Mouse (Mus musculus): ENCODE measurements around the gene Zfp36. TPM values are rescaled to one million over a fixed set of nuclear protein-coding genes. Genes with fewer than 3 reads are reported as not detected.

Zfp36 gene
- polyA plus RNA-seq, 1 experiment from 2014 or later = 6.1 TPM

GRCm38 (mm10) chr7:28370051-28370450, 10.0 kb downstream of the Zfp36 start:
- no peak for ATAC-seq (ENCODE audit: insufficient number of reproducible peaks, low FRiP score, low TSS enrichment, low read depth)
- Histone ChIP-seq H3K4me3 (ENCODE audit: low read depth, low read length) (peak overlapping the region; percentile 81; the same call in 1 of the 2 replicates), H3K36me3 (ENCODE audit: control insufficient read depth, insufficient read depth, low read length) (peaks cover 16% of the 10 kb centered on the region), H3K4me1 (ENCODE audit: control insufficient read depth, insufficient read depth, low read length) (peaks cover 11% of the 10 kb centered on the region), H3K9ac (ENCODE audit: low read length) (no peak overlapping the region), H3K4me2 (ENCODE audit: low read depth, severe bottlenecking) (peak overlapping the region; percentile 95), H3K27me3 (ENCODE audit: control insufficient read depth, insufficient read depth, low read length) (no peaks in the 10 kb centered on the region), H3K27ac (replicated peaks; ENCODE audit: low read depth, low read length) (no peak overlapping the region), H3K9me3 (ENCODE audit: control insufficient read depth, low read length) (no peaks in the 10 kb centered on the region)
- no peak for DNase-seq (ENCODE audit: low spot score)
- WGBS = 94% methylated on average over 14 of the region's 14 CpGs

GRCm38 (mm10) chr7:28368276-28368920, 11.7 kb downstream of the Zfp36 start:
- Histone ChIP-seq H3K9ac (ENCODE audit: low read length) (no peak overlapping the region), H3K4me2 (ENCODE audit: low read depth, severe bottlenecking) (no peak overlapping the region), H3K27me3 (ENCODE audit: control insufficient read depth, insufficient read depth, low read length) (no peaks in the 10 kb centered on the region), H3K27ac (replicated peaks; ENCODE audit: low read depth, low read length) (no peak overlapping the region), H3K4me3 (ENCODE audit: low read depth, low read length) (no peak overlapping the region), H3K36me3 (ENCODE audit: control insufficient read depth, insufficient read depth, low read length) (peaks cover 26% of the 10 kb centered on the region), H3K9me3 (ENCODE audit: control insufficient read depth, low read length) (no peaks in the 10 kb centered on the region), H3K4me1 (ENCODE audit: control insufficient read depth, insufficient read depth, low read length) (peaks cover 11% of the 10 kb centered on the region)
- ATAC-seq (ENCODE audit: insufficient number of reproducible peaks, low FRiP score, low TSS enrichment, low read depth) (no peak), DNase-seq (ENCODE audit: low spot score) (no peak)
- WGBS = 92% methylated on average over 16 of the region's 16 CpGs

- no peaks in the 10 kb centered on the region for H3K27me3 ChIP-seq (ENCODE audit: control insufficient read depth, insufficient read depth, low read length)
- H3K9ac ChIP-seq (ENCODE audit: low read length) = no peak overlapping the region
- H3K9me3 ChIP-seq (ENCODE audit: control insufficient read depth, low read length) = no peaks in the 10 kb centered on the region
- WGBS = 92% methylated on average over 16 of the region's 16 CpGs
- H3K36me3 ChIP-seq (ENCODE audit: control insufficient read depth, insufficient read depth, low read length) = peaks cover 31% of the 10 kb centered on the region
- H3K27ac ChIP-seq (replicated peaks; ENCODE audit: low read depth, low read length) = no peak overlapping the region
- H3K4me2 ChIP-seq (ENCODE audit: low read depth, severe bottlenecking) = no peak overlapping the region
- H3K4me3 ChIP-seq (ENCODE audit: low read depth, low read length) = no peak overlapping the region
- H3K4me1 ChIP-seq (ENCODE audit: control insufficient read depth, insufficient read depth, low read length) = peaks cover 11% of the 10 kb centered on the region
- DNase-seq (ENCODE audit: low spot score) (no peak), ATAC-seq (ENCODE audit: insufficient number of reproducible peaks, low FRiP score, low TSS enrichment, low read depth) (no peak)
These were observed 12.3 kb downstream of the Zfp36 start for GRCm38 (mm10) chr7:28367663-28368275.

- WGBS = 91% methylated on average over 16 of the region's 16 CpGs
- Histone ChIP-seq H3K9me3 (ENCODE audit: control insufficient read depth, low read length) (no peaks in the 10 kb centered on the region), H3K4me3 (ENCODE audit: low read depth, low read length) (no peak overlapping the region), H3K9ac (ENCODE audit: low read length) (no peak overlapping the region), H3K27ac (replicated peaks; ENCODE audit: low read depth, low read length) (no peak overlapping the region), H3K27me3 (ENCODE audit: control insufficient read depth, insufficient read depth, low read length) (no peaks in the 10 kb centered on the region), H3K4me1 (ENCODE audit: control insufficient read depth, insufficient read depth, low read length) (peaks cover 3% of the 10 kb centered on the region), H3K36me3 (ENCODE audit: control insufficient read depth, insufficient read depth, low read length) (peaks cover 55% of the 10 kb centered on the region), H3K4me2 (ENCODE audit: low read depth, severe bottlenecking) (no peak overlapping the region)
- no peak for DNase-seq (ENCODE audit: low spot score)
- ATAC-seq (ENCODE audit: insufficient number of reproducible peaks, low FRiP score, low TSS enrichment, low read depth) = no peak
These were observed 17.5 kb downstream of the Zfp36 start for GRCm38 (mm10) chr7:28362441-28363060.

GRCm38 (mm10) chr7:28361647-28362341, 18.3 kb downstream of the Zfp36 start:
- peaks cover 9% of the 10 kb centered on the region for H3K4me1 ChIP-seq (ENCODE audit: control insufficient read depth, insufficient read depth, low read length)
- DNase-seq (ENCODE audit: low spot score) (no peak), ATAC-seq (ENCODE audit: insufficient number of reproducible peaks, low FRiP score, low TSS enrichment, low read depth) (no peak)
- peaks cover 50% of the 10 kb centered on the region for H3K36me3 ChIP-seq (ENCODE audit: control insufficient read depth, insufficient read depth, low read length)
- no peak overlapping the region for H3K4me2 ChIP-seq (ENCODE audit: low read depth, severe bottlenecking)
- no peak overlapping the region for H3K9ac ChIP-seq (ENCODE audit: low read length)
- no peak overlapping the region for H3K27ac ChIP-seq (replicated peaks; ENCODE audit: low read depth, low read length)
- H3K4me3 ChIP-seq (ENCODE audit: low read depth, low read length) = no peak overlapping the region
- no peaks in the 10 kb centered on the region for H3K27me3 ChIP-seq (ENCODE audit: control insufficient read depth, insufficient read depth, low read length)
- no peaks in the 10 kb centered on the region for H3K9me3 ChIP-seq (ENCODE audit: control insufficient read depth, low read length)
- 97% methylated on average over 19 of the region's 20 CpGs for WGBS

- H3K27ac ChIP-seq (replicated peaks; ENCODE audit: low read depth, low read length) = no peak overlapping the region
- H3K4me1 ChIP-seq (ENCODE audit: control insufficient read depth, insufficient read depth, low read length) = peaks cover 9% of the 10 kb centered on the region
- H3K4me2 ChIP-seq (ENCODE audit: low read depth, severe bottlenecking) = no peak overlapping the region
- no peak overlapping the region for H3K4me3 ChIP-seq (ENCODE audit: low read depth, low read length)
- no peak overlapping the region for H3K9ac ChIP-seq (ENCODE audit: low read length)
- WGBS = 97% methylated on average over 6 of the region's 6 CpGs
- no peaks in the 10 kb centered on the region for H3K27me3 ChIP-seq (ENCODE audit: control insufficient read depth, insufficient read depth, low read length)
- no peak for DNase-seq (ENCODE audit: low spot score)
- no peaks in the 10 kb centered on the region for H3K9me3 ChIP-seq (ENCODE audit: control insufficient read depth, low read length)
- peaks cover 46% of the 10 kb centered on the region for H3K36me3 ChIP-seq (ENCODE audit: control insufficient read depth, insufficient read depth, low read length)
- no peak for ATAC-seq (ENCODE audit: insufficient number of reproducible peaks, low FRiP score, low TSS enrichment, low read depth)
These were observed 19.8 kb downstream of the Zfp36 start for GRCm38 (mm10) chr7:28360291-28360690.

- no peak for DNase-seq (ENCODE audit: low spot score)
These were observed 20.2 kb downstream of the Zfp36 start for GRCm38 (mm10) chr7:28359854-28360253.

GRCm38 (mm10) chr7:28358431-28358830, 21.6 kb downstream of the Zfp36 start:
- Histone ChIP-seq H3K4me3 (ENCODE audit: low read depth, low read length) (no peak overlapping the region), H3K36me3 (ENCODE audit: control insufficient read depth, insufficient read depth, low read length) (peaks cover 43% of the 10 kb centered on the region), H3K4me2 (ENCODE audit: low read depth, severe bottlenecking) (no peak overlapping the region), H3K27me3 (ENCODE audit: control insufficient read depth, insufficient read depth, low read length) (no peaks in the 10 kb centered on the region), H3K27ac (replicated peaks; ENCODE audit: low read depth, low read length) (no peak overlapping the region), H3K9ac (ENCODE audit: low read length) (no peak overlapping the region), H3K4me1 (ENCODE audit: control insufficient read depth, insufficient read depth, low read length) (peaks cover 9% of the 10 kb centered on the region), H3K9me3 (ENCODE audit: control insufficient read depth, low read length) (no peaks in the 10 kb centered on the region)
- DNase-seq (ENCODE audit: low spot score) = no peak
- ATAC-seq (ENCODE audit: insufficient number of reproducible peaks, low FRiP score, low TSS enrichment, low read depth) = no peak
- 65% methylated on average over 7 of the region's 7 CpGs for WGBS

More at GRCm38 (mm10) chr7:28359854-28360253, 20.2 kb downstream of the Zfp36 start:
- Histone ChIP-seq H3K27me3 (ENCODE audit: control insufficient read depth, insufficient read depth, low read length) (no peaks in the 10 kb centered on the region), H3K9ac (ENCODE audit: low read length) (no peak overlapping the region), H3K4me2 (ENCODE audit: low read depth, severe bottlenecking) (no peak overlapping the region), H3K4me1 (ENCODE audit: control insufficient read depth, insufficient read depth, low read length) (peaks cover 9% of the 10 kb centered on the region), H3K36me3 (ENCODE audit: control insufficient read depth, insufficient read depth, low read length) (peaks cover 41% of the 10 kb centered on the region), H3K27ac (replicated peaks; ENCODE audit: low read depth, low read length) (no peak overlapping the region), H3K9me3 (ENCODE audit: control insufficient read depth, low read length) (no peaks in the 10 kb centered on the region), H3K4me3 (ENCODE audit: low read depth, low read length) (no peak overlapping the region)
- WGBS = 90% methylated on average over 10 of the region's 10 CpGs
- ATAC-seq (ENCODE audit: insufficient number of reproducible peaks, low FRiP score, low TSS enrichment, low read depth) = no peak

All from limb, embryonic 11.5 days (tissue).